Mouse (Mus musculus): ENCODE measurements around the gene Gin1. TPM values are rescaled to one million over a fixed set of nuclear protein-coding genes. Genes with fewer than 3 reads are reported as not detected.

Gin1 gene
- polyA plus RNA-seq, 1 experiment from 2014 or later = 24.3 TPM

DNA sequence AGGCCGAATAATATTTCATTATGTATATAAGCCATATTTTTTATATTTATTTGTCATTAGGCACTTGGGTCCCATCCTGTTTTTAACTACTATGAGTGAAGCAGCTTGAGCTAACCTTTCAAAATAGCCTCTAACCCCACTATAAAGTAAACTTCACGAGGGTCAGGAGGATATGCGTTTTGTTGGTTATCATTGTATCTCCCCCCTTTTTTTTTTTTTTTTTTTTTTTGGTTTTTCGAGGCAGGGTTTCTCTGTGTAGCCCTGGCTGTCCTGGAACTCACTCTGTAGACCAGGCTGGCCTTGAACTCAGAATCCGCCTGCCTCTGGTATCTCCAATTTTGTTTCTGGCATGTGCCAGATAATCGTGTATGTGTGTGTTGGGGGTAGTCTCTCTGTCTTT lies 3.4 kb downstream of the Gin1 start:
- H3K4me3 ChIP-seq (ENCODE audit: low read length) = no peak overlapping the region
- H3K4me1 ChIP-seq (ENCODE audit: control insufficient read depth, insufficient read depth, low read length) = peaks cover 7% of the 10 kb centered on the region
- no peak overlapping the region for H3K4me2 ChIP-seq (ENCODE audit: low read depth, low read length)
- peaks cover 6% of the 10 kb centered on the region for H3K36me3 ChIP-seq (ENCODE audit: control insufficient read depth, insufficient read depth)
- H3K27me3 ChIP-seq (ENCODE audit: control insufficient read depth, insufficient read depth, low read length) = no peaks in the 10 kb centered on the region
- no peak overlapping the region for H3K9ac ChIP-seq (ENCODE audit: low read length)
- WGBS = 84% methylated on average over 6 of the region's 6 CpGs
- no peaks in the 10 kb centered on the region for H3K9me3 ChIP-seq (replicated peaks; ENCODE audit: control insufficient read depth, low read length)
- no peak for ATAC-seq (replicated peaks; ENCODE audit: extremely low read depth, insufficient read depth, low FRiP score)
- H3K27ac ChIP-seq (ENCODE audit: low read length) = no peak overlapping the region

DNA sequence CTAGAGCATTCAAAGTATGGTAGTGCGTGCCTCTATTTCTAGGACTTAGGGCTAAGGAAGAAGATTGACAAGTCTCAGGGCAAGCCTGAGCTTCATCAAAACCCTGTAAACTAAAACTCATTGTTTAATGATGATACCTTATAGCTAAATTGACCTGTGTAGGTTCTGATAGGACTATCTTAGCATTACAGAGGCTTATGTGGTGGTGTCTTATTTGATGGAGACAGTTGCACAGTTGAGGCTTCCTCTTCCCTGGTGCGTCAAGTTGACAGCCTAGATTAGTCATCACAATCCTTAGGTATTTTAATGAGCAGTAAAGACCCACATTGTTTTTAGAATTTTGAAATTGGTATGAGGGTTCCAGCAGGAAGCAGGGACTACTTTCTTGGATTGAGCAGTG lies 4.0 kb downstream of the Gin1 start:
- H3K9ac ChIP-seq (ENCODE audit: low read length) = no peak overlapping the region
- WGBS = 96% methylated on average over 2 of the region's 2 CpGs
- no peak for ATAC-seq (replicated peaks; ENCODE audit: extremely low read depth, insufficient read depth, low FRiP score)
- no peak overlapping the region for H3K27ac ChIP-seq (ENCODE audit: low read length)
- H3K4me3 ChIP-seq (ENCODE audit: low read length) = no peak overlapping the region
- H3K36me3 ChIP-seq (ENCODE audit: control insufficient read depth, insufficient read depth) = peaks cover 6% of the 10 kb centered on the region
- H3K27me3 ChIP-seq (ENCODE audit: control insufficient read depth, insufficient read depth, low read length) = no peaks in the 10 kb centered on the region
- H3K4me1 ChIP-seq (ENCODE audit: control insufficient read depth, insufficient read depth, low read length) = peaks cover 7% of the 10 kb centered on the region
- H3K9me3 ChIP-seq (replicated peaks; ENCODE audit: control insufficient read depth, low read length) = no peaks in the 10 kb centered on the region
- H3K4me2 ChIP-seq (ENCODE audit: low read depth, low read length) = no peak overlapping the region

DNA sequence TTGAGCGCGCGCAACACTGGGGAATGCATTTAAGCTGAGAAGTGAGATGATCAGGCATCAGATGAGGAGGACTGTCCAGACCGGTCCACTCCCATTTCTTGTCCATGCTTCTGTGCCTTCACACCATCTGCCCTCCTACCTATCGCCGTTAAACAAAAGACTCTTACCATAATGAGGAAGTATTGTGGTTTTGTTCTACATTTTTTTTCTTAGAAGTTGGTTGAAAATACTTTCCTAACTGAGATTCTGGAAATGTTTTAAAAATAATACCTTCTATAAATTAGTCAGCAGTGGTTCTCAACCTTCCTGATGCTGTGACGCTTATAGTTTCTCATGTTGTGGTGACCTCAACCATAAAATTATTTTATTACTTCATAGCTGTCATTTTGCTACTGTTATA lies 11.7 kb downstream of the Gin1 start:
- 0 out of 2 replicates have a peak, but pooled peaks cover 2% of the 10 kb centered on the region for H3K4me1 ChIP-seq (ENCODE audit: control insufficient read depth, insufficient read depth, low read length)
- H3K36me3 ChIP-seq (ENCODE audit: control insufficient read depth, insufficient read depth) = peaks cover 8% of the 10 kb centered on the region
- H3K9ac ChIP-seq (ENCODE audit: low read length) = no peak overlapping the region
- no peak overlapping the region for H3K4me3 ChIP-seq (ENCODE audit: low read length)
- no peak overlapping the region for H3K27ac ChIP-seq (ENCODE audit: low read length)
- ATAC-seq (replicated peaks; ENCODE audit: extremely low read depth, insufficient read depth, low FRiP score) = no peak
- H3K27me3 ChIP-seq (ENCODE audit: control insufficient read depth, insufficient read depth, low read length) = no peaks in the 10 kb centered on the region
- 91% methylated on average over 7 of the region's 7 CpGs for WGBS
- no peaks in the 10 kb centered on the region for H3K9me3 ChIP-seq (replicated peaks; ENCODE audit: control insufficient read depth, low read length)
- no peak overlapping the region for H3K4me2 ChIP-seq (ENCODE audit: low read depth, low read length)

DNA sequence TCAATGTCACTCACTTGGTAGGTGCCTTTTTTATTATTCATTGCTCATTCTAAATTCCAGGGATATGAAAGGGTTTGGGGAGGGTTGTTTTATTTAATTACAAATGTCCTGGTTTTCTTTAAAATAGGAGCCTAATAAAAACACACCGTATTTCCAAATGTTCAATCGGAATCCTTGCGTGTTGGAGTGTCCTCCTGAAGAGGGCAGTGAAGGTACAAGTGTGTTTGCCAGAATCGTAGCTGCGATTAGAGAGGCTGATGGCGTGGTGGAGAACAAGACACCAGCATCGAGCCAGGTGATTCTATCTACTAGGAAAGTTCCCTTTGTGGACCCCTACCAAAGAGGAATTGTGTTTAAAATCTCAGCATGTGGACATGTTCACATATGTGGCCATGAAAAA lies 15.0 kb downstream of the Gin1 start:
- no peak for ATAC-seq (replicated peaks; ENCODE audit: extremely low read depth, insufficient read depth, low FRiP score)

DNA sequence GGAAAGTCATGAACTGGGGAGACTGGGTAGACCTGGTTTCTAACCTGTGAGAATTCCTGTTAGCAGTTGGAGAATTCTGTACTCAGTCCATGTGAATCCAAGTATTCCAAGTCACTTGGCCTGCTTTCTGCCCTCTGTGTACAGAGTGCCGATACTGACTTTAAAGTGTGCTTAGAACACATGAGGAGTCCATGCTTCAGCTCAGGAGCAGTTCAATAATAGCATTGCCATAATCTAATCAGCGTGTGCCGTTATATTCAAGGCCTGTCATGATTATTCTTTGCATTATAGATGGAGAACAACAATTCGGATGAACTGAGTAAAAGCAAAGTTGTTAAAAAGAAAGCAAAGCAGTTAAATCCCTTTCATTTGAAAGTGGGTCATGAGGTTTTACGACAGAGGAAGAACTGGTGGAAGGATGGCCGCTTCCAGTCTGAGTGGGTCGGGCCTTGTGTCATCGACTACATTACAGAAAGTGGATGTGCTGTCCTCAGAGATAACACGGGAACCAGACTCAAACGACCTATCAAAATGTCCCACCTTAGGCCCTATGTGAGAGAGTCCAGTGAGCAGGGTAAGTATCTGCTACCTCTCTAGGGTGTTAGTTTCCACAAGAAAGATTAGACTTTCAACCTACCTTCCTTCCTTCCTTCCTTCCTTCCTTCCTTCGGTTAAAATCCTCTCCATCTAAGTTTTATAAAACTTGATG lies 15.9 kb downstream of the Gin1 start:
- no peak overlapping the region for H3K27ac ChIP-seq (ENCODE audit: low read length)
- no peak for ATAC-seq (replicated peaks; ENCODE audit: extremely low read depth, insufficient read depth, low FRiP score)
- H3K9ac ChIP-seq (ENCODE audit: low read length) = no peak overlapping the region
- 85% methylated on average over 11 of the region's 11 CpGs for whole genome bisulfite sequencing
- H3K36me3 ChIP-seq (ENCODE audit: control insufficient read depth, insufficient read depth) = peaks cover 5% of the 10 kb centered on the region; the same call in 1 of the 2 replicates
- no peak overlapping the region for H3K4me3 ChIP-seq (ENCODE audit: low read length)
- H3K4me1 ChIP-seq (ENCODE audit: control insufficient read depth, insufficient read depth, low read length) = 0 out of 2 replicates have a peak, but pooled peaks cover 4% of the 10 kb centered on the region
- no peak overlapping the region for H3K4me2 ChIP-seq (ENCODE audit: low read depth, low read length)
- no peaks in the 10 kb centered on the region for H3K9me3 ChIP-seq (replicated peaks; ENCODE audit: control insufficient read depth, low read length)
- H3K27me3 ChIP-seq (ENCODE audit: control insufficient read depth, insufficient read depth, low read length) = no peaks in the 10 kb centered on the region

More for the DNA sequence above, 15.0 kb downstream of the Gin1 start:
- Histone ChIP-seq H3K4me3 (ENCODE audit: low read length) (no peak overlapping the region), H3K9me3 (replicated peaks; ENCODE audit: control insufficient read depth, low read length) (no peaks in the 10 kb centered on the region), H3K4me2 (ENCODE audit: low read depth, low read length) (no peak overlapping the region), H3K4me1 (ENCODE audit: control insufficient read depth, insufficient read depth, low read length) (0 out of 2 replicates have a peak, but pooled peaks cover 4% of the 10 kb centered on the region), H3K9ac (ENCODE audit: low read length) (no peak overlapping the region), H3K27me3 (ENCODE audit: control insufficient read depth, insufficient read depth, low read length) (no peaks in the 10 kb centered on the region), H3K36me3 (ENCODE audit: control insufficient read depth, insufficient read depth) (peaks cover 5% of the 10 kb centered on the region; the same call in 1 of the 2 replicates), H3K27ac (ENCODE audit: low read length) (no peak overlapping the region)
- WGBS = 66% methylated on average over 7 of the region's 7 CpGs

DNA sequence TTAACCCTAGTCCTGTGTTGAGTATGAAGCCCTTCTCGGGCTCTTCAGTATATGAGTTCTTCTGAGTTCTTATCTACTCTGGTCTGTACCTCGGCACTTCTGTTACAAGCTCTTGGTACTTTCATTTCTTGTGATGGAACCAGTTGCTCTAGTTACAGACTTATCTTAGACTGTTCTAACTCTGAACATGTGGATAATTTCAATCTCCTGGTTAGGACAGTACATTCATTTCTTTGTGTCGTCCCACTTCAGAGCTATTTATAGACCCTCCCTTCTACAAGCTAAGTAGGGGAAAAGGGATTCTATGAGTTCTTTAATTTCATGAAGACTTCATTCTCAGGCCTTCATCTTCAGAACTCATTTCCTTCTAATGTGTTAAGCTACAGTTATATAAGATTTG lies 17.7 kb downstream of the Gin1 start:
- 0 out of 2 replicates have a peak, but pooled peaks cover 4% of the 10 kb centered on the region for H3K4me1 ChIP-seq (ENCODE audit: control insufficient read depth, insufficient read depth, low read length)
- peak; percentile 37; the same call in 1 of the 2 replicates for ATAC-seq (replicated peaks; ENCODE audit: extremely low read depth, insufficient read depth, low FRiP score)
- 30% methylated on average over 3 of the region's 3 CpGs for WGBS
- H3K4me2 ChIP-seq (ENCODE audit: low read depth, low read length) = no peak overlapping the region
- peaks cover 5% of the 10 kb centered on the region; the same call in 1 of the 2 replicates for H3K36me3 ChIP-seq (ENCODE audit: control insufficient read depth, insufficient read depth)
- no peak overlapping the region for H3K4me3 ChIP-seq (ENCODE audit: low read length)
- H3K9ac ChIP-seq (ENCODE audit: low read length) = no peak overlapping the region
- H3K27ac ChIP-seq (ENCODE audit: low read length) = peak overlapping the region; percentile 82
- no peaks in the 10 kb centered on the region for H3K27me3 ChIP-seq (ENCODE audit: control insufficient read depth, insufficient read depth, low read length)
- H3K9me3 ChIP-seq (replicated peaks; ENCODE audit: control insufficient read depth, low read length) = no peaks in the 10 kb centered on the region

DNA sequence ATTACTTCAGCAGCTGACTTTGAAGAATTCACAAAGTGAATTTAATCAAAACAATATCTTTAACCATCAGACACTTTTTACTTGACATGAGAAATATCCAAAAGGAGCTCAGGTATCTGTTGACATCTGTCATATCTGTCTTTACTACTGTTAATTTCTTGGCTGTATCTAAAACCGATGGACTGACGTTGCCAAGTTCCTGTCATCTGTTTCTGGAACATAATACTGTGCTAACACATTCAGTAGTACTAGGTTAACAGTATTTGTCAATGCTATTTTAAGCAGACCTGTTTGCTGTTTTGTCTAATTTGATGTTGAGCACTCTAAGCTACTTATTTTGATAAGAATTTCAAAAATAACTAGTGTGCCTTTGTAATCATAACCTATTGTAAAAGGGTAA lies 18.5 kb downstream of the Gin1 start:
- Histone ChIP-seq H3K9ac (ENCODE audit: low read length) (no peak overlapping the region), H3K27ac (ENCODE audit: low read length) (peak overlapping the region; percentile 77), H3K4me3 (ENCODE audit: low read length) (no peak overlapping the region), H3K4me1 (ENCODE audit: control insufficient read depth, insufficient read depth, low read length) (0 out of 2 replicates have a peak, but pooled peaks cover 4% of the 10 kb centered on the region), H3K9me3 (replicated peaks; ENCODE audit: control insufficient read depth, low read length) (no peaks in the 10 kb centered on the region), H3K27me3 (ENCODE audit: control insufficient read depth, insufficient read depth, low read length) (no peaks in the 10 kb centered on the region), H3K36me3 (ENCODE audit: control insufficient read depth, insufficient read depth) (peaks cover 5% of the 10 kb centered on the region; the same call in 1 of the 2 replicates), H3K4me2 (ENCODE audit: low read depth, low read length) (0 out of 2 replicates have a peak overlapping the region, but pooled peaks have one; percentile 26)
- 33% methylated on average over 2 of the region's 2 CpGs for WGBS
- ATAC-seq (replicated peaks; ENCODE audit: extremely low read depth, insufficient read depth, low FRiP score) = peak; percentile 91

DNA sequence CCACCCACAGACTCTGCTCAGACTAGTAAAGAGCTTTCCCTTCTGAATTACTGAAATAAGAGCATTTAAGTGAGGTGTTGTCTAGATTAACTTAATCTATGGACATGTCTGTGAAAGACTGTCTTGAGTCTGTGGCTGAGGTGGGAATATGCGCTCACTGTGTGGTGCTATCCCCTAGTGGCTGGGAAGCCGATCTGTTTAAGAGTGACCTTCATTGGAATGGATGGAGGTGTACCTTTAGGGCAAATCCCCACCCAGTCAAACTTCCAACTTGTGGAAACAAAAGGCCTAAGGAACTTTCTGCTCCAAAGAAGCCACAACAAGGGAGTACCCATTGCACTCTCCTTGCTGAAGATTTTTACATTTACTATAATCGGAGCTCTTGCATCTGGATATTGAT lies 24.1 kb downstream of the Gin1 start:
- no peak for ATAC-seq (replicated peaks; ENCODE audit: extremely low read depth, insufficient read depth, low FRiP score)
- Histone ChIP-seq H3K9me3 (replicated peaks; ENCODE audit: control insufficient read depth, low read length) (no peaks in the 10 kb centered on the region), H3K4me2 (ENCODE audit: low read depth, low read length) (no peak overlapping the region), H3K4me1 (ENCODE audit: control insufficient read depth, insufficient read depth, low read length) (0 out of 2 replicates have a peak, but pooled peaks cover 1% of the 10 kb centered on the region), H3K27me3 (ENCODE audit: control insufficient read depth, insufficient read depth, low read length) (no peaks in the 10 kb centered on the region), H3K36me3 (ENCODE audit: control insufficient read depth, insufficient read depth) (no peaks in the 10 kb centered on the region; the same call in 1 of the 2 replicates), H3K27ac (ENCODE audit: low read length) (no peak overlapping the region), H3K4me3 (ENCODE audit: low read length) (no peak overlapping the region), H3K9ac (ENCODE audit: low read length) (no peak overlapping the region)
- 86% methylated on average over 3 of the region's 3 CpGs for WGBS

DNA sequence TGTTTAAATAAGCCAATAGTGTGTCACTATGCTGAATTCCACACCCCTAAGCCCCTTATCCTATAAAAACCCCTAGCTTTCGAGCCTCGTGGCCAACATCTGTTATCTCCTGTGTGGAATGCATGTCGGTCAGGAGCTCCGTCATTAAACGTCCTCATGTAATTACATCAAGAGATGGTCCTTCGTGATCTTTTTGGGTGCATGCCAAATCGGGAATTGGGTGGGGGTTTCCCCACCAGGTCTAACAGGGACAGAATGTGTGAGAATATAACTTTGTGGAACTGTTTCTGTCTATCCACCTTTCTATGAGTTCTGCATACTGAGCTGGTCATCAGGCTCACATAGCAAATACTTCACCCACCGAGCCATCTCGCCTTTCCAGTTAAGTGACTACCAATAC lies 26.0 kb downstream of the Gin1 start:
- Histone ChIP-seq H3K9me3 (replicated peaks; ENCODE audit: control insufficient read depth, low read length) (peaks cover 9% of the 10 kb centered on the region), H3K27me3 (ENCODE audit: control insufficient read depth, insufficient read depth, low read length) (no peaks in the 10 kb centered on the region), H3K4me2 (ENCODE audit: low read depth, low read length) (no peak overlapping the region), H3K9ac (ENCODE audit: low read length) (no peak overlapping the region), H3K4me1 (ENCODE audit: control insufficient read depth, insufficient read depth, low read length) (no peaks in the 10 kb centered on the region), H3K4me3 (ENCODE audit: low read length) (no peak overlapping the region), H3K36me3 (ENCODE audit: control insufficient read depth, insufficient read depth) (no peaks in the 10 kb centered on the region; the same call in 1 of the 2 replicates), H3K27ac (ENCODE audit: low read length) (no peak overlapping the region)
- 53% methylated on average over 9 of the region's 9 CpGs for WGBS
- no peak for ATAC-seq (replicated peaks; ENCODE audit: extremely low read depth, insufficient read depth, low FRiP score)

Measured in heart, embryonic 16.5 days (tissue).